Mouse (Mus musculus) heart, postnatal 14 days (tissue): Measurements from ENCODE around the gene Ptk6. TPM values are rescaled to one million over a fixed set of nuclear protein-coding genes. Genes with fewer than 3 reads are reported as not detected.

Experiments
- DNase-seq, 2 experiments: peaks; one replicate each; pipeline ENCODE4 v3.0.0; 2021 to 2022
- intact Hi-C: fragments of 180-260 bp; cut with DNase I; formaldehyde crosslinking; loops from one replicate; pipeline ENCODE4 v1.15.1; 2025
- total RNA-seq, 2 experiments: library from RNA; stranded (reverse); gene quantifications; 2 replicates each; pipeline ENCODE4 v1.2.3; 2021

Gene Ptk6
- total RNA-seq, 2 experiments from 2014 or later: not detected

DNA sequence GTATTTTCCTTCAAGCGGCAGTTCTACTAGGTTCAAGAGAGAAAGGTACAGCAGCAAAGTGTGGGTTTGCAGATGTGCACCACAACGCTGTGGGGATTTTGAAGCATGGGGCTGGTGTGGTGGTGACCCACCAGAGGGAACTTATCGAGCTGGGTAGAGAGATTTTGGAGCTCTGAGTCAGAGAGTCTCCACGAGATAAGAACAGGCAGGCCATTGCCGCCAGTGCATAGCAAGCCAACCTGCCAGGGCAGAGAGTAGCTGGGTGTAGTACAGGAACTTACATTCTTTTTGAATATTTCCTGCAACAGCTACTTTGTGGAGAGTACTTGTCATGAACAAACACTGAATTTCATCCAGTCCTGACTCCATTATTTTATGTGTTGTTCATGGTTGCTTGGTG, 24.1 kb downstream of the Ptk6 start:
- no peak for DNase-seq
- intact Hi-C loops: no loop called here

DNA sequence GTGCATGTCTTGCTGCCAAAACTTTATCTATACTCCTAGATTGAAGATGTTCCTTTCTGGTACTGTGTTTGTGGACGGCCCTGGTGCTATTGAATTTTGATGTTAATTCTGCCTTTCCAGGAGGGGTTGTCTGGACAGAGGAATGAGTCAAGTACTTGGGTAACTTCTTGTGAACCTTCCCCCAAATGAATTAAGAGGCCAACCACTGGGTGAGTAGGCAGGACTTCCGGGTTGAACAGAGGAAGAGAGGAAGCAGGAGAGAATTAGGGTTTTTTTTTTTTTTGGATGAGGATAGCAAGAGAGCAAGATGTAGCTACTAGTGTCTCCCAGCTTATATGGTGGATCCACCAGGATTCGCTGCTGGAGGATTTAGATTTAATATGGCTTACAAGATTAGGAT, 24.6 kb downstream of the Ptk6 start:
- no peak for DNase-seq
- intact Hi-C loops: no loop called here

DNA sequence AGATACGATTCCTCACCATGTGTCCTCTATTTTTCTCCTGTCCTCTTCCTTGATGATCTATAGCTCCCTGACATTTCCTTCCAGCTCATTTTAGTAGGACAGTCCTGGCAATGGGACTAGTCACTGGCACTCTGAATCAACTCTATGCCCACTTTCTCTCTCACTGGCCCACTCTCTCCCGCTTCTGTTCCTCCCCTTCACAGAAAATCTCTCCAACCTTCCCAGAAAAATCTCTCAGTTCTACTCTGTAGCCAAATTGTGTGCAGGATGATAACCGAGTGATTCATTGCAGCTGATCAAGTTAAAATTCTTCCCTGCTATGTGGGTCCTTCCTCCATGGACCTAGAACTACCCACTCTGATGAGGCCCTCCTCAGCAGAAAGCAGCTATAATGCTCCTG, 27.9 kb downstream of the Ptk6 start:
- intact Hi-C loops: no loop called here
- DNase-seq: no peak

DNA sequence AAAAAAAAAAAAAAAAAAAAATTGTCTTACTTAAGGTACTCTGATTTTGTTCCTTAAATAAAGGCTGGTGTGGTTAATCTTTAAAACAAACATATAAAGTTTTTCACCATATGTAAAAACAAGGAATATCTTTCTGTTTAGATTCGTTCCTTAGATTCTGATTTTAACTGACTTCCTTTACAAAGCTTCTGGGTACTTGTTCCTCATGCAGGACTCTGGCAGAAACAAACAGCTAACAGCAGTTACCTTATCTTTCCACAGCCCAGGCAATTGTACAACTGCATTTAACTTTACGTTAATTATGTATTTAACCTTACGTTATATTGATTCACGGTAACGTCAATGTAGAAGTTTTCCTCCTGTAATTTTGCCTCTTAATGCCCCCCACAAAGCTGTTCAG, 36.1 kb downstream of the Ptk6 start:
- intact Hi-C loops: no loop called here
- DNase-seq: no peak

DNA sequence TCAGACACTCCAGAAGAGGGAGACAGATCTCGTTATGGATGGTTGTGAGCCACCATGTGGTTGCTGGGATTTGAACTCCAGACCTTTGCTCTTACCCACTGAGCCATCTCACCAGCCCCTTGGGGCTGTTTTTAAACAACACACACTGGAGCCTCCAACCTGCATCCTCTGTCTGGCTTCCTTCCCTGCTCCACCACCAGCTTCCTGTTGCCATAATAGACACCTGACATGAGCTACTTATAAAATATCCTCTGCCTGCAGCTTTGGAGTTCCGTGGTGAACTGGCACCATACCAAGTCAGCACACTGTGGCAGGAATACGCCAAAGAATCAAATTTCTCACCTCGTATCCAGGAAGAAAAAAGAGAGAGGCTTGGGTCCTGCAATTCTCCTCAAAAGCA, 41.8 kb downstream of the Ptk6 start:
- DNase-seq: no peak
- intact Hi-C loops: no loop called here

DNA sequence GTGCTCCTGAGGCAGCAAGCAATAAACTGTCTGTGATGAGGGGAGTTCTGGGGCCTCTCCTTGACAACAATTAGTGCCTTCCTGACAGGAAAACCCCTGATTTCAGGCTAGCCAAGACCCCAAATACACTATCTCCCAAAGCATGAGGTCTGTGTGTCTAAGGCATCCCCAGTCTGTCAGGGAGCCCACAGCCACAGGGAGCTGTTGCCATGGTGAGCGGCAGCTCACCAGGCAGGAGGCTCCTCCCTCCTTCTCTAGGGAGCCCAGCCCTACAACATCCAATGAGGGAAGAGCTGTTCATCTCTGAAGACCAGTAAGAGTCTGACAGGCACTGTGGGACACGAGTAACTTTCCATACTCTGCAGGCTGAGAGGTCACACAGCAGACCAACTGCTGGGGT, 42.8 kb downstream of the Ptk6 start:
- intact Hi-C loops: no loop called here
- no peak for DNase-seq

DNA sequence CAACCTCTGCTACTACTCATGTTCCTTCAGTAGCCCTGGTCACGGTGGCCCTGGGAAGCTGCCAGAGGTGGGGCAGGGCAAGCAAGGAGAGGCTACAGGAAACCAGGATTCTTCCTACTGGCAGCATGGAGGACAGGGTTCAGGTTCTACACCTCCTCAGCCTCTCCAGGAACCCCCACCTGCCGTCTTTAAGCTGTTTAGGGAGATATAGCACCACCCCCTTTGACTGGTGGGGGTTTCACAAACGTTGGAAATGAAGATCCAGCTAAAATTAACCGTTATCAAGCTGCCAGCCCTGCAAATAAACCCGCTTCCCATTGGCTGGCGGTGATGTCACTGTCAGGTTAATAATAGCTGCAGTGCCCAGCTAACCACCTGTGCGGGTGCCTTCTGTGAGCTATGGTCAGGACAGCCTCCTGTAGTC, 43.5 kb downstream of the Ptk6 start:
- intact Hi-C loops: no loop called here
- peak; percentile 46 to 64 for DNase-seq

DNA sequence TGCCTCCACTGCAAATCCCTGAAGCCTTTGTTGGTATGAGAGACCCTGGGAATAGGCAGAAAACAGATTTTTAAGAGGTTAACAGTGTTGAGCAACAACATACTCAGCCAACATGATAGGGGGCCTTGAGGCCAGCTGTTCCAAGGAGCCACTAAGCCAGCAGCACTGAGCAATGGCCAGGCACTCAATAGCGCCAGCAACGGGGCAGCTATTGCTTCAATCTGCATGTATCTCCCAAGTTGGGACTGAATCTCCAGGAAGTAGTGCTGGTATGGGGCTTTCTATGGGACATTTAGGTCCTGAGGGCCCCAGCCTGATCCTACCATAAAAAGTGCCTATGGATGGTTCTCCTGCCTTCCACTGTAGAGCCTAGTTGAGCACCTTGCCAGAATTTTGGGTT, 44.1 kb downstream of the Ptk6 start:
- intact Hi-C loops: no loop called here
- DNase-seq: no peak

DNA sequence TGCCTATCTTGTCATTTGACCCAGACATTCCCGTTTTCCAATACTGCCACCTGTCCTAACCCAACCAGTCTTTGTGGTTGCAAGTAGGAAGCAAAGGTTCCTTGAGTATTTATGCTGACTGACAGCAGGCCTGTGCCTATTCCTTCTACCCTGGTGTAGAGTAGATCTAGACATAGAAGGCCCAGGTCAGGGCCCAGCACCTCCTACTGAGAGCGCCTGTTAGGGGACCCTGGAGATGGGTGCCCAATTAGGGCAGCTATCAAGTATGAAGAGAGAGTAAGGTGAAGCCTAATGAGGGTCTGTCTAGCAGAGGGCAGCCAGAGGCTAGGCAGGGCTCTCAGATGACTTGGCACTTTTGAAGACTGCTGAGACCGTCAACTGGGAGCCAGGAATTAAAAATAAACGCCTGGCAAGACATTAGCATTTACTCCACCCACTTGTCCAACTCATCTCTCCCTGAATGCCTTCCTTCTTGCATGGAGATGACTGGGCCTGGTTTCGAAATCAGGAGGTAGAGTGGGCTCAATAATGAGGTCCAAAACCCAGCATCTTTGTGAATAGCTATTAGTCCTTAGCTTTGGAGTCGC, 44.8 kb downstream of the Ptk6 start:
- DNase-seq: peak in 1 of 2 experiments; percentile 27
- intact Hi-C loops: no loop called here

DNA sequence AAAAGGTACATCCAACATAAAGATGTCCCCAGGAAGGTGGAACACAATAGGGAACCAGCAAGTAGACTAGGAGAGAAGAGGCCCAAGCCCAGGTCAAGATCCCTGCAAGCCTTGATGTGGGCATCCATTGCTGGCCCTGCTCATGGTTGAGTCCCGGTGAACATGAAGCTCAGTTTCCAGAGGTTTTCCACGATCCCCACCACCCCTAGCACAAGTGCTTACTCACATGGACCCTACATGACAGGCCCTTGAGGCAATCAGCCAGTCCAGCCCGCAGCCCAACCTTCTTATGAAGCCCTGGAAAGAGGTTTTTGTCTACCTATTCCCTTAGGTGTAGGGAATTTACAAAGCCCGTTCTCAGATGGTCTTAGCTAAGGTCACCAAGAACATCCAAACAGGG, 45.4 kb downstream of the Ptk6 start:
- intact Hi-C loops: no loop called here
- DNase-seq: no peak

DNA sequence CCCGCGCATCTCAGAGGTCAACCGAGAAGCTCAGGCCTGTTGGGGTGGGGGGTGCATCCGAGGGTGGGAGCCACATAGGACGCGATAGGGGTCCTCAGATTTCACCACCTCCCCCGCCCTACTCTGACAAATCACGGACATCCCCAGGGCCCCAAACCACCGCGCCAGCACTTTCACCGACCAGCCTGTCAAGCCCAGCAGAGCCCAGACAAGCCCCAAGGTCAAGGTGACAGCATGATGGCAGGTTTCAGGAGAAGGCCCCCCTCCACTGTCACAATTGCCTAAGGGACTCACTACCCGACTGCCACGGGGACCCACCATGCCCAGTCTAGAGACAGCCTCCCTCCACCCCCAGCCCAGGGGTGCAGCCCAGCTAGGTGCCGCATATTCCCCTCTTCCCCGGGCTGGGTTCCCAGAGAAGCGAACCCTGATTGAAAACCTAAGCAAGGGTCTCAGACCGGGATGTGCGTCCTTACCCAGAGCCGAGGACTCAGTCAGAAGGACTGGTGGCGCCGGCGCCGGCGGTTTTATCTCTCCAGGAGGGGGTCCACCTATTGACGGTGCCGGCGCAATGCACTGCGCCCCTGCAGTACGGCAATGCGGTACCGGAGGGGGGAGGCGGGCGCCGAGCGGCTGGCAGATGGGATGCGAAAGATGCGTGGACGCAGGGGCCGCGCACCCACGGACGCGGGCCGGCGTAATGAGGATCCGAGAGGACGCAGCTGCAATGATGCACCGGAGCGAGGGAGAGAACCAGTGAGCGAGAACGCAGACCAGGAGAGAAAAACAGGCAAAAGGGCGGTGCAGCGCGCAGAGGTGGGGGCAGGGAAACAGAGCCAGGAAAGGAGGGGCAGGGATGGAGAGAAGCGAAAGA, 46.1 kb downstream of the Ptk6 start, which contains the start of gene Eef1a2:
Gene Eef1a2 (minus strand): TSS at position 767 of the 874 bp plus-strand sequence.
- intact Hi-C loops: no loop called here
- DNase-seq: peak; percentile 39 to 49

DNA sequence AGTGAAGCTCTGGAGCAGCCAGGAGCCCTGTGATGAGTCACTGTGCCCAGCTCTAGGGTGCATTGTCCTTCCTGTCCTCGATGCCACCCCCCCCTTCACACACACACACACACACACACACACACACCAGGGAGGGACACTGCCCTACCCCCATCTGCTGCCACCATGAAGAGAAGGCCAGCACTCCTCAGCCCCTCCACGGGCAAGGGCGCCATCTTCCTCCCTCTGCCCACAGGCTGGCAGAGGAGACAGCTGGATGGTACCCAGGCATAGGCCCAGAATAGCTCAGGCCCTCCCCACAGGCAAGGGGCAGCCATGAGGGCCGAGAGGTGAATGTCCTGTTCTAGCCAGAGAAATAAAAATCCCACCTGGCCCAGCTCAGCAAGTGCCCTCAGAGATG, 46.8 kb downstream of the Ptk6 start:
- intact Hi-C loops: no loop called here
- peak; percentile 41 to 58 for DNase-seq

DNA sequence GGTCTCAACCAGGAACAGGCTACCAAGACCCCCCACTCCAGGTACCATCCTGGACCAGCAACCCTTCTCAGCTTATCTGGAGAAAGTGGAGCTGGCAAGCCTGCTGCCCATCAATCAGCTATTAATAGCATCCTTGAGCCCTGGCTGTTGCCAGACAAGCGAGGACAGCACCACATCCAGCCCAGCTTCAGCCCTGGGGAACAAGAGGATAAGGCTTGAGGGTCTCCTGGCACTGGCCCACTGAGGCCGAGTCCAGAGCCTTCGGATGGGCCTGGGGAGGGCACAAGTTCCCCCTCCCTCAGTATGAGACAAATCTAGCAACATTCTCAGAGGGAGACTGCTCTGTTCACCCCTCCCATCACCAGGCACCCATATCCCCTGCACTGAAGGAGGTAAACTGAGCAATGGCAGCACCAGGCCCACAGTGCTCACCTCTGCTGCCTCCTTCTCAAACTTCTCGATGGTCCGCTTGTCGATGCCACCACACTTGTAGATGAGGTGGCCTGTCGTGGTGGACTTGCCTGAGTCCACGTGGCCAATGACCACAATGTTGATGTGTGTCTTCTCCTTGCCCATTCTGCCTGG, 47.7 kb downstream of the Ptk6 start:
- intact Hi-C loops: no loop called here
- peak in 1 of 2 experiments; percentile 34 for DNase-seq

DNA sequence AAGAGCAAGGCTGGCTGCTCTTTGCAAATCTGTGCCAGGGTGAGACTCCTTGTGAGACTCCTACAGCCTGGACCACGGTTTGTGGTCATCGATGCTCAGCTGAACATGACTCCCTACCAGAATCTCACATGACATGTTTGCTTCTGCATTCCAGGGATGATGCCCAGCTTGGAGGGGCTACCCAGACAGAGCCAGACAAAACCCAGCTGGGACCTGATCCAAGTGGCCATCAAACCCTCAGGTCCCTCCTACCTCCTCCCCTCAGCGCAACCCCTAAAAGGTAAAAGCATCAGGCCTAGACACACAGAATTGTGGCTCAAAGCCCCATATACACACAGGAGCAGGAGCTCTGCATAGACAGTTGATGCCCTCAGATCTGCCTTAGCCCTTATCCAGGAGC, 48.2 kb downstream of the Ptk6 start:
- no peak for DNase-seq
- intact Hi-C loops: no loop called here

DNA sequence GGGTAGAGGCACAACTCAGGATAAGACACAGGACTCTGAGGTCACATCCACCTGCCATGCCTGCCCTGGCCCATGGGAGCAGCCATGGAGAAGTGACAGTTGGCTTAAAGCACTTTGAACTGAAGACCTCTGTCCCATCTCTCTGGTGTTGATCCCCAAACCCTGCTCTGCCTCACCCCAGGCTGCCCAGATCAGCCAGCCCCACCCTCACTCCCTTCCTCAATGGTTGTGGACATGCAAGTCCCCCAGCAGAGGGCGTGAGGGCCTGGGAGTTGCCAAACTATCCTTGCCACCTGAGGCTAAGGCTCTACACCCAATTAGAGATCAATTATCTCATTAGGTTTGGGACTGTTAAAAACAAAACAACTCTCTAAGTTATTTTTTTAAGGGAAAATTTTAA, 48.8 kb downstream of the Ptk6 start:
- DNase-seq: peak in 1 of 2 experiments; percentile 44
- intact Hi-C loops: no loop called here

DNA sequence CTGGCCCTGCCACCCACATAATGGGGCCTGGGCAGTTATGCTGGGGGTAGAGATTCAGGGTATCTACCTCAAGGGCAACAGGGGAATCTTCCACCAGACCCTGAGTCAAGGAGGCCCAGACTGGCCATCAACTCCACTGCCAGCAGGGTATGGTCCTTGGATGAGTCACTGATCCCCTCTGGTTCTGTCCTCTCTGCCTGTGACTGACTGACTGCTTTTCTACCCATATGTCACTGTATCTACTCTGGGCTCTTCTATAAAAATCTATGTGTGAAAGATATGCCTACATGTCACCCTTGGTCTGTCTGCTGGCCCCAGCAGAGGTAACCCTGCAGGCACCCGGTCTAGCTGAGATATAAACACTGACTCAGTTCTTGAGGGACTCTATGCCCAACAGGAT, 49.5 kb downstream of the Ptk6 start:
- no peak for DNase-seq
- intact Hi-C loops: no loop called here

DNA sequence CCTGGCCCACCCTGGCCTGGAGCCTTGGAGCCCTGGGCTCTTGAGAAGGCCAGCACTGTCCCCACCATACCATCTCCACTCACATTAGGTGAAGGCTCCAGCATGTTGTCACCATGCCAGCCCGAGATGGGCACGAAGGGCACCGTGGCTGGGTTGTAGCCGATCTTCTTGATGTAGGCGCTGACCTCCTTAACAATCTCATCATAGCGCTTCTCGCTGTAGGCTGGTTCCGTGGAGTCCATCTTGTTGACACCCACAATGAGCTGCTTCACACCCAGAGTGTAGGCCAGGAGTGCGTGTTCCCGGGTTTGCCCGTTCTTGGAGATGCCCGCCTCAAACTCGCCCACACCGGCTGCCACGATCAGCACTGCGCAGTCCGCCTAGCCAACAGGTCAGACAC, 49.9 kb downstream of the Ptk6 start:
- intact Hi-C loops: no loop called here
- DNase-seq: no peak

DNA sequence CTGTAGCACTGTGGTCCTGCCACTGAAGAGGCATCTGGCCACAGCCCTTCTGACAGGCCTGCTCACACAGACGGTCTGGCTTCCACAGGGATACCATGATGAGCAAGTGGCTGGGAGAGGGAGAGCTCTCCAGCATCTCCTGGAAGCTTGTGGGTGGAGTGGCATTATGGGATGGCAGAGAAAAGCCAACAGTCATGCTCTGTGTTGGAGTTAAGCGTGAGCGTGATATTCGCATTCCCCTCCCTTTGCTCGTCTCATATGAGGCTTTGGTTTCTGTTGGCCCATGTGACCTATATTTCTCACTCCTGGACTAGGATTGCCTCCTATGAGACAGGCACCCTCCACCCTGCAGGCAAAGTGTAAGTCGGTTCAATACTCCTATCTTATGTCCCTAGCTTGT, 52.3 kb downstream of the Ptk6 start:
- intact Hi-C loops: no loop called here

DNA sequence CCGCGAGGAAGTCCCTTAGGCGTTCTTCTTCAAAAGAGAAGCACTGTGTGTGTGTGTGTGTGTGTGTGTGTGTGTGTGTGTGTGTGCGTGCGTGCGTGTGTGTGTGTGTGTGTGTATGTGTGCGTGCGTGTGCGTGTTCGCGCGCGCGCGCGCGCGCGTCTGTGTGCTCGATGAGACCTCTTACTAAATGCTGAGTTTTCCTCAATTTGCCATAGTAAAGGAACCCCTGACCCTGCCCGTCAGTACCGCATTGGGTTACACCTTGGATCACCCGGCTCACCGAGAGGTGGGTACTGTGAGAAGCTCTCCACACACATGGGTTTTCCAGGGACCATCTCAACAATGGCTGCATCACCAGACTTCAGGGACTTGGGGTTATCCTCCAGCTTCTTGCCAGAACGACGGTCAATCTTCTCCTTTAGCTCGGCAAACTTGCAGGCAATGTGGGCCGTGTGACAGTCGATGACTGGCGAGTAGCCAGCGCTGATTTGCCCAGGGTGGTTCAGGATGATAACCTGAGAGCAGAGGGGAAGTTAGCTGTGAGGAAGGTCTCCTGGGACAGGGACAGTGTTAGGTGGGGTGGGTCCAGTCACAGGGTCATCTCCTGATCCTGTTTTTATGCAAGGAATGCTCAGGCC, 54.2 kb downstream of the Ptk6 start:
- no peak for DNase-seq

More for the DNA sequence above, 52.3 kb downstream of the Ptk6 start:
- no peak for DNase-seq

DNA sequence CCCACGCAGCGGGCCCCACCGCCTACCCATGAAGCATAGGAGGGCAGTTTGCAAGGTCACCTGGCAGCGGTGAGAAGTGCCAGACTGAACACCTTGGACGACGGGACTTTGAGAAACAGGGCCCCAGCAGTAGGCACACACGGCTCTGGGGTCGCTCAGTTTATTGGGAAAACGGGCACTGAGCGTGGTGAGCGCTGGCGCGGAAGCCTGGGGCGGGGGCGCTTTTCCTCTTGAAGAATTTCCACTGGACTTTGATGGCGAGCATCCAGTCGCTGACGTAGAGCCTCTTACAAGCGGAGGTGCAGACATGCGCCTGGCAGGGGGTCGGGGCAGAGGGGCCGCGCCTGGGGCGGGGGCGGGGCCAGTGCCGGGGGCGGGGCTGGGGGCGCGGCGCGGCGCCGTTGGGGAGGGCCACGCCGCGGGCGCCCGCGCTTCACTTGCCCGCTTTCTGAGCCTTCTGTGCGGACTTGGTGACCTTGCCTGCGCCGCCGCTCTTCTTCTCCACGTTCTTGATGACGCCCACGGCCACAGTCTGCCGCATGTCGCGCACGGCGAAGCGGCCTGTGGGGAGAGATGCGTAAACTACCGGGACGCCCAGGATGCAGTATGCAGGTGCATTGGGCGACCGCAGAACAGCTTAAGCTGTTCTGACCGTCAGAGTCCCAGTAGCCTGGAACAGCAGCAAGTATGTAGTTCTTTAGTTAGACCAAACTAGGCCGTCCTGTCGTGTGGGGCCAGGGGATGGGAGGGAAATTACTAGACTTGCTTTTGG, 54.9 kb downstream of the Ptk6 start:
- DNase-seq: peak; percentile 42 to 56
- intact Hi-C loops: no loop called here

More for the DNA sequence above, 54.2 kb downstream of the Ptk6 start:
- intact Hi-C loops: no loop called here
